20 mouse cellular contexts compared by ENCODE assay signal in the genomic region with DNA sequence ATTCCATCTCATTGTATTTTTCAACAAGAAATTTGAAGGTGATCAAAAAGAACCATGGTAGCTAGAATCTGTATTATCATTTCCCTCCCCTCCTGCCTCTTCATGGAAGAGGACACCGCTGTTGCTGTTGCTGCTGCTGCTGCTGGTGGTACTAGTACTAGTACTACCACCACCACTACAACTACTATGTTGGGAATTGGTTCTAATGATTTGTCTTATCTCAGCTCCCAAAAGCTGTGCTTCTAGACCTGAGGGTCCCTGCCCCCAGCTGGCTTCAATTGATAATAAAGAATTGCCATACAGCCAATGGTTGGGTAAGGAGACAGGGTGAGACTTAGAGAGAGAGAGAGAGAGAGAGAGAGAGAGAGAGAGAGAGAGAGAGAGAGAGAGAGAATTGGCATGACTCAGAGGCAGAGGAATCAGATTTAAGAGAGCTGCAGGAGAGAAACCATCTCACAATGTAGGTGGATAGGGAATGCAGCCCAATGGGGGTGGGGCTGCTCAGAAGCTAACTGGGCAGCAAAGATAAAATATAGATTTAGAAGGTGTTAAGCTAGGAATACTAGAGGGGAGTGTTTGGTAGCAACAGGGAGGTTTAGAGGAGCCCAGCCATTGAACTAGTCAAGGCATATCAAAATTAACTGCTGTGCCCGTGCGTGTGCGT. TPM values are rescaled to one million over a fixed set of nuclear protein-coding genes. Genes with fewer than 3 reads are reported as not detected.
DNase-seq lines count a peak whose midpoint lies in the region; ATAC-seq lines count a peak whose summit lies in the region.
"Had no signal": no experiment of that assay in that cellular context is flagged by ENCODE, and none has a peak within 500 bp of the region (broad histone marks: within the 10 kb centered on the region; RNA-seq: fewer than 3 reads in every experiment).

No protein-coding gene starts in this region.

- peak; percentile 78 for ATAC-seq in liver, embryonic 13.5 days (ENCODE audit: low read depth)
- ATAC-seq in hindbrain, embryonic 12.5 days (ENCODE audit: low FRiP score): no peak
- ATAC-seq: activated CD4-positive, CD25-positive, alpha-beta regulatory T cell, adult 4 months; forebrain, embryonic 13.5 days; forebrain, postnatal 0 days; hindbrain, embryonic 16.5 days; Patski had no signal

- H3K9me3 ChIP-seq in liver, embryonic 13.5 days (replicated peaks): no peaks in the 10 kb centered on the region
- H3K9me3 ChIP-seq in hindbrain, embryonic 12.5 days (replicated peaks): no peaks in the 10 kb centered on the region
- H3K9me3 ChIP-seq: embryonic facial prominence, embryonic 10.5 days; forebrain, embryonic 13.5 days; heart, embryonic 12.5 days had no signal

- 67% methylated on average over 4 of the region's 4 CpGs for WGBS in liver, embryonic 13.5 days (ENCODE audit: insufficient replicate concordance)
- 98% methylated on average over 4 of the region's 4 CpGs for WGBS in hindbrain, embryonic 12.5 days

- no peak overlapping the region for H3K9ac ChIP-seq in liver, embryonic 13.5 days
- H3K9ac ChIP-seq in hindbrain, embryonic 12.5 days: no peak overlapping the region
- H3K9ac ChIP-seq: forebrain, embryonic 13.5 days; forebrain, postnatal 0 days; heart, embryonic 12.5 days had no signal

- peaks cover 14% of the 10 kb centered on the region for H3K4me1 ChIP-seq in liver, embryonic 13.5 days (replicated peaks)
- no peaks in the 10 kb centered on the region for H3K4me1 ChIP-seq in hindbrain, embryonic 12.5 days
- H3K4me1 ChIP-seq: embryonic facial prominence, embryonic 10.5 days; forebrain, embryonic 13.5 days had no signal

- peak; percentile 3 for DNase-seq in heart, adult 11 months
- no peak for DNase-seq in heart, postnatal 4 days
- DNase-seq in right cerebral cortex, postnatal 25 days: peak; percentile 25
- DNase-seq in right cerebral cortex, postnatal 36 days (ENCODE audit: low spot score in 2 of 2): no peak
- DNase-seq in liver, embryonic 13.5 days: no peak
- DNase-seq in lung, postnatal 4 days: no peak
- no peak for DNase-seq in heart, adult 9 months (ENCODE audit: low spot score in 2 of 2)
- DNase-seq: adrenal gland, postnatal 14 days; cerebellum, adult 2 months; cerebellum, postnatal 10 days; forebrain, postnatal 0 days; heart, adult 2 months had no signal

- H3K27me3 ChIP-seq in liver, embryonic 13.5 days: no peaks in the 10 kb centered on the region
- no peaks in the 10 kb centered on the region for H3K27me3 ChIP-seq in hindbrain, embryonic 12.5 days
- H3K27me3 ChIP-seq: CH12.LX; forebrain, embryonic 13.5 days; heart, embryonic 12.5 days; Patski had no signal

- H3K36me3 ChIP-seq in liver, embryonic 13.5 days: no peaks in the 10 kb centered on the region
- H3K36me3 ChIP-seq in hindbrain, embryonic 12.5 days: no peaks in the 10 kb centered on the region
- H3K36me3 ChIP-seq: embryonic facial prominence, embryonic 10.5 days; heart, embryonic 12.5 days had no signal

- no peak overlapping the region for H3K4me2 ChIP-seq in liver, embryonic 13.5 days
- H3K4me2 ChIP-seq in hindbrain, embryonic 12.5 days (replicated peaks): no peak overlapping the region
- H3K4me2 ChIP-seq: forebrain, embryonic 13.5 days; heart, embryonic 12.5 days had no signal

- no peak overlapping the region for H3K27ac ChIP-seq in liver, embryonic 13.5 days
- H3K27ac ChIP-seq in hindbrain, embryonic 12.5 days: no peak overlapping the region
- H3K27ac ChIP-seq: embryonic facial prominence, embryonic 10.5 days; forebrain, embryonic 13.5 days; heart, adult 2 months had no signal

- no peak overlapping the region for H3K4me3 ChIP-seq in liver, embryonic 13.5 days (replicated peaks)
- no peak overlapping the region for H3K4me3 ChIP-seq in hindbrain, embryonic 12.5 days
- H3K4me3 ChIP-seq: embryonic facial prominence, embryonic 10.5 days; forebrain, embryonic 13.5 days; heart, adult 2 months; heart, embryonic 12.5 days had no signal

RNA-seq across cellular contexts. Expression of a gene that starts 31.1 kb away (rescaled TPM):
- total RNA-seq in heart, postnatal 4 days (2021): 10 to 100 TPM; 35.5 to 39.9 TPM
- polyA plus RNA-seq in liver, embryonic 13.5 days (2015; fragmentation: Nextera tagmentation; extraction: Ambion mirVana): 10.3 and 10.6 TPM in 2 replicates
- 18.7 and 20.3 TPM in 2 replicates for polyA plus RNA-seq in hindbrain, embryonic 12.5 days (2016; fragmentation: Nextera tagmentation; extraction: Ambion mirVana)

Comparison
In these comparisons a context has a peak if more than half of its experiments do, and no peak if none do; other contexts are left out.
1. DNase-seq: peak in heart, adult 11 months (single experiment) and right cerebral cortex, postnatal 25 days (single experiment); none in heart, postnatal 4 days (single experiment), right cerebral cortex, postnatal 36 days (0 of 2), liver, embryonic 13.5 days (single experiment), lung, postnatal 4 days (0 of 2) and heart, adult 9 months (0 of 2).